Mouse (Mus musculus) limb, embryonic 11.5 days (tissue): ENCODE data around the gene Cacna2d1. TPM values are rescaled to one million over a fixed set of nuclear protein-coding genes. Genes with fewer than 3 reads are reported as not detected.

Source experiments
- ATAC-seq: fragments of 200-750 bp; cut with Nextera tagmentation; 2 replicates; pipeline ENCODE4 v1.8.0; 2017; ENCODE audit warnings: low read depth; ENCODE audit not compliant: insufficient number of reproducible peaks, low FRiP score, low TSS enrichment
- DNase-seq: peaks from one replicate; pipeline ENCODE4 v3.0.0-alpha.2; 2015; ENCODE audit warnings: low spot score
- H3K27ac ChIP-seq: fragments of 300-500 bp; sonication (generic); replicated peaks from 2 replicates; pipeline ENCODE4 v1.5.1; 2014; ENCODE audit warnings: low read depth, mild to moderate bottlenecking, low read length
- H3K27me3 ChIP-seq: fragments of 300-500 bp; sonication (generic); 2 replicates; pipeline ENCODE4 v1.6.1; 2014; ENCODE audit warnings: mild to moderate bottlenecking, low read length, mixed read lengths; ENCODE audit not compliant: control insufficient read depth, insufficient read depth
- H3K36me3 ChIP-seq: fragments of 300-500 bp; sonication (generic); 2 replicates; pipeline ENCODE4 v1.6.1; 2014; ENCODE audit warnings: mild to moderate bottlenecking, low read length, moderate library complexity, mixed read lengths; ENCODE audit not compliant: control insufficient read depth, insufficient read depth
- H3K4me1 ChIP-seq: fragments of 300-500 bp; sonication (generic); 2 replicates; pipeline ENCODE4 v1.6.1; 2014; ENCODE audit warnings: low read length, mixed read lengths; ENCODE audit not compliant: control insufficient read depth, insufficient read depth
- H3K4me2 ChIP-seq: fragments of 300-500 bp; sonication (generic); 2 replicates; pipeline ENCODE4 v1.6.1; 2014; ENCODE audit warnings: low read depth, mild to moderate bottlenecking, moderate library complexity; ENCODE audit not compliant: severe bottlenecking
- H3K4me3 ChIP-seq: fragments of 300-500 bp; sonication (generic); 2 replicates; pipeline ENCODE4 v1.5.1; 2014; ENCODE audit warnings: low read depth, low read length
- H3K9ac ChIP-seq: fragments of 300-500 bp; sonication (generic); 2 replicates; pipeline ENCODE4 v1.6.1; 2014; ENCODE audit warnings: mild to moderate bottlenecking, low read length
- H3K9me3 ChIP-seq: fragments of 300-500 bp; sonication (generic); 2 replicates; pipeline ENCODE4 v1.6.1; 2016; ENCODE audit warnings: low read length; ENCODE audit not compliant: control insufficient read depth
- whole genome bisulfite sequencing: fragments of 180-500 bp; shearing (Covaris S2); extraction: QIAGEN DNeasy Blood & Tissue Kit; methylation state at CpG from one replicate; pipeline ENCODE4 v1.1.7; 2014; 5-methylcytosine and 5-hydroxymethylcytosine counted together
- polyA plus RNA-seq: library from polyadenylated mRNA; unstranded; fragments of >200 nt; fragmentation: Nextera tagmentation; extraction: Ambion mirVana; gene quantifications from 2 replicates; pipeline ENCODE4 v1.2.1, GENCODE M21; 2014

Gene Cacna2d1
- polyA plus RNA-seq, 1 experiment from 2014 or later, result 9.5 TPM

DNA sequence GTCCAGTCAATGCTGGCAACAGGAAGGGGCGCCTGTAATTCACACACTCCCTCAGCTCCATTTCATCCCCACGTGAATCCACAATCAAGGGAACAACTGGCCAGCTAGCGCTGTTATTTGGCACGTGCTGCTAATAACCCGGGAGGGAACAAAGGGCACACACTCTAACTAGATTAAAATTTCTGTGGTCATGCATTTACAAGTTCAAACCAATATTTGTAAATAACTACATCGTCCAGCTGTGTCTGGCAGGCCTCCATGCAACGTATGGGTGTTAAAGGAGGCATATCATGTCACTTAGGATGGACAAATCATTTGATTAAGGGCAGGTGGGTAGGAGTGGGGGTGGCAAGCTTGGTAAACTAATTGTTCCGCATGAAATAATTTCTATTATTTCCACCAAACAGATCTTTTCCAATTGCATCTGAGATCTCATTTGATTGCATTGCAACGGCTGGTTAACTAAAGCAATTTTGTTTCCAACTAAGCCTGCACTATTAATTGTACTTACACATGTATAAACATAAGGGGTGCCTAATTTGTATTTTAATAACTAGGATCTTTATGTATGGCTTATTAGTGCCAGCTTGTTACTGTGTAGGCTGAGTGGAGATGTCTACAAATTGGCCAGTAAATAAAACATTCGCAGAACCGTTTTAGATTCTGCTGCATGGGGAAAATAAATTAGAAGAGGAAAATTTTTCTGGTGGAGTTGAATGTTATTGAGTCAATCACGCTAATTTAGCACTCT lies 231.8 kb downstream of the Cacna2d1 start:
- WGBS, result 53% methylated on average over 12 of the region's 12 CpGs
- H3K4me1 ChIP-seq, result no peaks in the 10 kb centered on the region
- no peak overlapping the region for H3K27ac ChIP-seq
- H3K36me3 ChIP-seq, result no peaks in the 10 kb centered on the region
- H3K9ac ChIP-seq, result no peak overlapping the region
- peak; percentile 29 for DNase-seq
- H3K4me3 ChIP-seq, result no peak overlapping the region
- no peak for ATAC-seq
- H3K4me2 ChIP-seq, result no peak overlapping the region
- H3K9me3 ChIP-seq, result no peaks in the 10 kb centered on the region
- no peaks in the 10 kb centered on the region for H3K27me3 ChIP-seq

DNA sequence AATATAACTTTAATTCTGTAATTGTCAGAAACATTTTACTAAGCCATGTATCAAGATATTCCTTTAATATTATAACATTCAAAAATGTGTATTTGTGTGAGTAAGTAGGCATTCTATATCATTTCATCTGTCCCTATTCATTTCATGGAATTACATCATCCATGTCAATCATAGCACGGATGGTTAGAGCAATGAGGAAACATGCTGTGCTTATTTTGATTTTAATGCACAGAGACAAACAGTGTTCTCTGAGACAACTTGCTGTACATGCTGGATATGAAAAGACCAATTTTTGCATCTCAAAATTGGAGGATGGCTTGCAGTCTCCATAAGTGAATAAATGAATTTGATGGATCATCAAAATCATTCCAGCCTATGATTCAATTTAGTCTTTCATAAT lies 232.4 kb downstream of the Cacna2d1 start:
- Histone ChIP-seq H3K9ac (no peak overlapping the region), H3K27me3 (no peaks in the 10 kb centered on the region), H3K4me2 (no peak overlapping the region), H3K36me3 (no peaks in the 10 kb centered on the region), H3K4me3 (no peak overlapping the region), H3K4me1 (no peaks in the 10 kb centered on the region), H3K9me3 (no peaks in the 10 kb centered on the region), H3K27ac (no peak overlapping the region)
- 81% methylated on average over 1 of the region's 1 CpGs for WGBS
- no peak for DNase-seq
- no peak for ATAC-seq

DNA sequence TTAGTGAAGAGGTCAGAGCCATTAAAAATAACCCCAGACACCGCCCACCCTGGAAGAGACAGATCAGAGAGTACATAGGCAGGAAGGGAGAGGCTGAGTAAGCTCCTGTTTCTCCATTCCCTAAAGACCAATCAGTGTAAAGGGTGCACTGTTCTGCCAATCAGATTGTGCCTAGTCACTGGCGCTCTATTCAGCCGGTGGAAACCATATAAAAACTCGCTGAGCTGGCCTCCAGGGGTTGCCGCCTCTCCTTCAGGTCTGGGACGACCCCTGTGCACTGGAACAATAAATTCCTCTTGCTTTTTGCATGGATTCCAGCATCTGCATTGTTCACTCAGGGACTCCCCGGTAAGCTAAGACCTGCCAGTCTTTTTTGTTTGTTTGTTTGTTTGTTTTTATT lies 246.6 kb downstream of the Cacna2d1 start:
- Histone ChIP-seq H3K9ac (no peak overlapping the region), H3K4me1 (no peaks in the 10 kb centered on the region), H3K27me3 (no peaks in the 10 kb centered on the region), H3K9me3 (no peaks in the 10 kb centered on the region), H3K4me2 (no peak overlapping the region), H3K36me3 (no peaks in the 10 kb centered on the region), H3K4me3 (no peak overlapping the region), H3K27ac (no peak overlapping the region)
- no peak for DNase-seq
- ATAC-seq, result no peak
- 88% methylated on average over 7 of the region's 7 CpGs for WGBS

DNA sequence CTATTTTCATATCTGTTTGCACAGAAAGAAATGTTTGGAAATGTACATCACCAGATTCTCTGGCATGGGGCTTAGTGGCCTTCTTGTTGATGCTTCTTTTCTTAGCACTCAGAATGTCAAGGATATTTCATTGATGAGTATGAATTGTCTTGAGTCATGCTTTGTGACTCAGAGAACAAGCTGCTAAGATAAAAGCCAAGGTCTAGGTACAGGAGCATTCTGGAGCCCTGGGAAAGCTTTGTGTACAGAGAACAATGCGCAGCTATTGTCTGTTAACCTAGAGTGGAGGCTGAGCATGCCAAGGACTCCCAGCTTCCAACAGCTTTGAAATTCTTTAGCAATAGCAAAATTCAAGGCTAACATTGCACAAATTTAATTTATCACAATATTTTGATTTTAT lies 249.6 kb downstream of the Cacna2d1 start:
- no peak overlapping the region for H3K4me2 ChIP-seq
- H3K9ac ChIP-seq, result no peak overlapping the region
- no peaks in the 10 kb centered on the region for H3K27me3 ChIP-seq
- ATAC-seq (no peak), DNase-seq (no peak)
- no peaks in the 10 kb centered on the region for H3K9me3 ChIP-seq
- 95% methylated on average over 1 of the region's 1 CpGs for WGBS
- no peak overlapping the region for H3K4me3 ChIP-seq
- no peaks in the 10 kb centered on the region for H3K4me1 ChIP-seq
- H3K27ac ChIP-seq, result no peak overlapping the region
- no peaks in the 10 kb centered on the region for H3K36me3 ChIP-seq

DNA sequence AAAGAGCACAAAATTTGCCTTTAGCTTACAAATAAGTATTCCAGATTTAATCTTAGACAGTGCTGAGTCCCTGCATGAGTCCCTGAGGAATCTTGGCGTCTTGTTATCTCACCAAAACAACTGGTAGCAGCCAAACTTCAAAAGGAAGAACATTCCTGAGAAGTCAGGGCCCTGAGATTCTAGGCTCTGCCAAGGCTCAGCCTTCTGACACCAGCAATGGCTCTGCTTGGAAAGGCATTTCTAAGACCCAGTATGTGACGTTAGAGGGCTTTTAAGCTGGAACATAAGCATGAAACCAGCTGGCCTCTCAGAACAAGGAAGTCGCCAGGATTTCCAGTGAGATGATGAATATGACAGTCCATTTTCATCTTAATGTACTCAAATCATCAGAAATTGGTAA lies 253.4 kb downstream of the Cacna2d1 start:
- Histone ChIP-seq H3K4me3 (no peak overlapping the region), H3K4me2 (no peak overlapping the region), H3K27me3 (no peaks in the 10 kb centered on the region), H3K9ac (no peak overlapping the region), H3K4me1 (no peaks in the 10 kb centered on the region), H3K36me3 (no peaks in the 10 kb centered on the region), H3K9me3 (no peaks in the 10 kb centered on the region), H3K27ac (no peak overlapping the region)
- DNase-seq (no peak), ATAC-seq (no peak)
- 28% methylated on average over 3 of the region's 3 CpGs for WGBS

DNA sequence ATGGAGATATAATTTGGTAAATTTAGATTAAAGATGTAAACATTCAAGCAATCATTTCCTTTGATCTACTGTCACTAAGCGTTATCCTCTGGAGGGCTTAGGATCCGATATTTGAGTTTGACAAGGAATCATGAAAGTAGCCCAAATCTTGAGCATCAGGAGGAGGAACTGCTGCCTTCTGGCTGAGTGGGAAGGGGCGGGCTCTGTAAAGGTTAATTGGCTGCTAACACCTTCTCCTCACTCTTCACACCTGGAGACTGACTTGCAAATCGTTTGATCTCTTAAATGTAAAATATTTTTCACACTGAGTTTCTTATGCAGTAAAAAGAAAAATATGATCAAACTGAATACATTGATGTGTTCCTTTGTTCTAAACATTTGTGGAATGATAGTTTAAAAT lies 255.4 kb downstream of the Cacna2d1 start:
- Histone ChIP-seq H3K4me3 (no peak overlapping the region), H3K9me3 (no peaks in the 10 kb centered on the region), H3K27ac (no peak overlapping the region), H3K27me3 (no peaks in the 10 kb centered on the region), H3K4me1 (no peaks in the 10 kb centered on the region), H3K4me2 (no peak overlapping the region), H3K9ac (no peak overlapping the region), H3K36me3 (no peaks in the 10 kb centered on the region)
- DNase-seq (no peak), ATAC-seq (no peak)
- 30% methylated on average over 4 of the region's 4 CpGs for WGBS

DNA sequence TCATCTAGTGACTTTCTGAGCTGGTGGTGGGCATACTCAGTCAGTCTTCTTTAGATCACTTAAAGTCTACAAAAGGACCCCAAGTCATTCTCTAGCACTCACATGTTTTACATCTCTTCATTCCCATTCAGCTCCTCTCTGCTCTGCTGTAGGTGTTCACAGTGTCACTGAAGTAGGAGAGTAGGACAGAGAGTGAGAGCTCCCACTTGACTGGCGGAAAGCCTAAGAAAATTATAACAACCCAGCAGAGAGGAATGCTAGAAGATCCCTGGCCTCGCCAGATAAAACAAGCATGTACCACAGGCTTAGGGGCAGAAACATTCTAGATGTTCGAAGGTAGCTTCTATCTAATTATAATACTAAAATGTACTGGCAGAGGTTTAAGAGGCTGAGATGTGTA lies 256.7 kb downstream of the Cacna2d1 start:
- DNase-seq, result no peak
- Histone ChIP-seq H3K4me2 (no peak overlapping the region), H3K4me1 (no peaks in the 10 kb centered on the region), H3K27ac (no peak overlapping the region), H3K27me3 (no peaks in the 10 kb centered on the region), H3K4me3 (no peak overlapping the region), H3K9ac (no peak overlapping the region), H3K36me3 (no peaks in the 10 kb centered on the region), H3K9me3 (no peaks in the 10 kb centered on the region)
- 89% methylated on average over 3 of the region's 3 CpGs for WGBS
- ATAC-seq, result no peak

DNA sequence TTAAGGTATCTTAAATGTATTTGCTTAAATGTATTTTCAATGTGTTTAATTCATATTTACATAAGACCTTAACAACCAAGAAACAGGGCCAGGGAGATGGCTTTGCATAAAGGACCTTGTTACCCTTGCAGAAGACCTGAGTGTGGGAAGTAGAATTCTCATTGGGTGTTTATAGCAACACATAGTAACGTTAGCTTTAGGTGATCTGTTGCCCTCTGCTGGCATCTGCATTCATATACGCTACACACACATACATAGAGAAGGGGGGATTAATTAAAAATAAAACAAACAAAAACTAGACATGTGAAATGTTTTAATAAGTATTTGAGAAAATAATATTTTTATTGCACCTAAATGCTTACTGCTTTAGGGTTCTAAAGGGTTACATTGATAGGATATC lies 265.3 kb downstream of the Cacna2d1 start:
- DNase-seq (peak; percentile 22), ATAC-seq (0 out of 2 replicates have a peak, but pooled peaks have one; percentile 67)
- Histone ChIP-seq H3K36me3 (no peaks in the 10 kb centered on the region), H3K27me3 (no peaks in the 10 kb centered on the region), H3K27ac (no peak overlapping the region), H3K9me3 (no peaks in the 10 kb centered on the region), H3K4me3 (no peak overlapping the region), H3K4me1 (no peaks in the 10 kb centered on the region), H3K4me2 (no peak overlapping the region), H3K9ac (no peak overlapping the region)
- WGBS, result 40% methylated on average over 2 of the region's 2 CpGs

DNA sequence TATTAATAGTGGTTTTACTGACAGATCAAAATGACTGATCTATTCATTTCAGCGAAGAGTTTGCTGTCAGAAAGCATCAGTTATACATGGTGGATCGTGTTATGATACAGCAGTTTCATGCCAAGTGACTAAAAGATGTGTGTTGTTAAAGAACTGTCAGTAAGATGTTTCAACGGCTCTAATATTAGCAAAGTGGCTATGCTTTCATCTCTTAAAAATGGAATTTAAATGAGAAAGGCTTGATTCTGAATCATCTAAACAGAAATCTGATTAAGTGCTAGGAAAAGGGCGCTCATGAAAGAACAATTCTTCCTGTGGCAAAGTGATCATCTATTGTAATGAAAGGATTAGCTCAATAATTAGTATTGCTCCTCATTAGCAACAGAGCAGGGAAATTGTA lies 287.5 kb downstream of the Cacna2d1 start:
- no peaks in the 10 kb centered on the region for H3K27me3 ChIP-seq
- no peak overlapping the region for H3K4me3 ChIP-seq
- H3K9ac ChIP-seq, result no peak overlapping the region
- H3K27ac ChIP-seq, result no peak overlapping the region
- H3K36me3 ChIP-seq, result no peaks in the 10 kb centered on the region
- ATAC-seq (no peak), DNase-seq (no peak)
- no peak overlapping the region for H3K4me2 ChIP-seq
- no peaks in the 10 kb centered on the region for H3K4me1 ChIP-seq
- 79% methylated on average over 4 of the region's 4 CpGs for WGBS
- H3K9me3 ChIP-seq, result no peaks in the 10 kb centered on the region
